Mouse (Mus musculus) neural tube, embryonic 12.5 days (tissue): ENCODE measurements around the gene Skil. TPM values are rescaled to one million over a fixed set of nuclear protein-coding genes. Genes with fewer than 3 reads are reported as not detected.

Source experiments
- ATAC-seq: fragments of 200-750 bp; cut with Nextera tagmentation; 2 replicates; pipeline ENCODE4 v1.8.0; 2017; ENCODE audit warnings: low read depth, mild to moderate bottlenecking, moderate TSS enrichment, moderate library complexity; ENCODE audit not compliant: low FRiP score
- H3K27ac ChIP-seq: fragments of 300-500 bp; sonication (generic); 2 replicates; pipeline ENCODE4 v1.5.1; 2016
- H3K27me3 ChIP-seq: fragments of 300-500 bp; sonication (generic); replicated peaks from 2 replicates; pipeline ENCODE4 v1.6.1; 2016; ENCODE audit warnings: mild to moderate bottlenecking
- H3K36me3 ChIP-seq: fragments of 300-500 bp; sonication (generic); 2 replicates; pipeline ENCODE4 v1.6.1; 2016; ENCODE audit warnings: mild to moderate bottlenecking
- H3K4me1 ChIP-seq: fragments of 300-500 bp; sonication (generic); 2 replicates; pipeline ENCODE4 v1.6.1; 2016
- H3K4me2 ChIP-seq: fragments of 300-500 bp; sonication (generic); replicated peaks from 2 replicates; pipeline ENCODE4 v1.6.1; 2016; ENCODE audit warnings: mild to moderate bottlenecking
- H3K4me3 ChIP-seq: fragments of 300-500 bp; sonication (generic); 2 replicates; pipeline ENCODE4 v1.5.1; 2016
- H3K9ac ChIP-seq: fragments of 300-500 bp; sonication (generic); 2 replicates; pipeline ENCODE4 v1.6.1; 2016; ENCODE audit warnings: mild to moderate bottlenecking
- H3K9me3 ChIP-seq: fragments of 300-500 bp; sonication (generic); 2 replicates; pipeline ENCODE4 v1.6.1; 2016; ENCODE audit warnings: mild to moderate bottlenecking
- WGBS: fragments of 180-500 bp; shearing (Covaris S2); methylation state at CpG from one replicate; pipeline ENCODE4 v1.1.7; 2016; 5-methylcytosine and 5-hydroxymethylcytosine counted together
- polyA plus RNA-seq: library from polyadenylated mRNA; unstranded; fragments of >200 nt; fragmentation: Nextera tagmentation; extraction: Ambion mirVana; gene quantifications from 2 replicates; pipeline ENCODE4 v1.2.1, GENCODE M21; 2016

The Skil gene
- 51.6 and 54.4 TPM in 2 replicates for polyA plus RNA-seq

DNA sequence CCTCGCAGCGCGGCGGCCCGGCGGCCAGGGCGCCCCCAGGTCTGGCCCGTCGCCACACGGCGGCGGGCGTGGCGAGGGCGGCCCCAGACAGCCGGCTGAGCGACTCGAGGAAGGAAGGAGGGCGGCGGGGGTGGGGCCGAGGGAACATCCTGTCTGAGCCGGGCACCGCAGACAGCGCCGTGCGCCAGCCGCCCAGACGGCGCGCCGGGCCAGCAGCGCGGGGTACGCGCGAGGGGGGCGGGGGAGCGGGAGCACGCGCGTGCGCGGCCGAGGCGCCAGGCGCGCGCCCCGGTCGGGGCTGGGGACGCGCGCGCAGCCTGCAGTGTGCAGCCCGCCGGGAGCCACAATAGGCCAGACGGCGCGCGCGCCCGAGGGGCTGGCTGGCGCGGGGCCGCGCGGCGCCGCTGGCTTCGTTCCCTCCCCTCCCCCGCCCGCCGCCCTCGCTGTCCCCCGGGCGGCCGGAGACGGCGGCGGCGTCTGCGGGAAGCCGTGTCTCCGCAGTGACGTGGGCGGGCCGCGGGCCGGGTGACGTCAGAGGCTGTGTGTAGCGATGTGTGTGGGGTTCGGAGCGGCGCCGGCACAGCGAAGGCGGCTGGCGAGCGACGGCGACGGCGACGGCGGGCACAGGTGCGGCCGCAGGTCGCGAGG lies at the start of gene Skil:
TSS of gene Skil (plus strand) at position 528 of the 648 bp plus-strand sequence.
- Histone ChIP-seq H3K36me3 (0 out of 2 replicates have a peak, but pooled peaks cover 3% of the 10 kb centered on the region), H3K9ac (peak within 1 kb of the TSS; percentile 98), H3K4me2 (peak within 1 kb of the TSS; percentile 71), H3K9me3 (no peaks in the 10 kb centered on the region), H3K27me3 (no peaks in the 10 kb centered on the region), H3K27ac (peak within 1 kb of the TSS; percentile 99), H3K4me3 (peak within 1 kb of the TSS; percentile 96), H3K4me1 (peaks cover 20% of the 10 kb centered on the region)
- peak; percentile 94 for ATAC-seq
- under 1% methylated on average over 89 of the region's 109 CpGs for WGBS

DNA sequence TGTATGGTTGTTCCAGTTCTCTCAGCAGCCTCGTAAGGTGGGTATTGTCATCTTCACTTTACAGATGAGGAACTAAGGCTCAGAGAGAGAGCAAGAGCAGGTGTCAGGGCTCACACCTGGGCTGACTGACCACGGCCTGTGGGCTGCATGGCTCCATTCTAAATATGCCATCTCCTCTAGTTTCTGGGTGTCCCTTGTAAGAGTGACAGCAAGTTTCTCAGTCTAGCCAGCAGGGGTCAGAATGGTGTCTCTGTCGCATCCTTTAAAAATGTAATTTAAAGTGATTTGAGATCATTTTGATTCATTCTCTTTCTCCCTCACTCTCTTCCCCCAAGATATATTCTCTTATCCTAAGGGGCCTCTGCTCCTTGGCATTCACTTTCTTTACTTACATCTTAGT lies 47.6 kb upstream of the Skil start:
- peaks cover 16% of the 10 kb centered on the region; the same call in 1 of the 2 replicates for H3K36me3 ChIP-seq
- H3K9ac ChIP-seq = no peak overlapping the region
- no peak for ATAC-seq
- WGBS = 77% methylated on average over 3 of the region's 3 CpGs
- H3K9me3 ChIP-seq = no peaks in the 10 kb centered on the region
- H3K4me2 ChIP-seq = no peak overlapping the region
- no peak overlapping the region for H3K27ac ChIP-seq
- H3K27me3 ChIP-seq = no peaks in the 10 kb centered on the region
- no peaks in the 10 kb centered on the region for H3K4me1 ChIP-seq
- H3K4me3 ChIP-seq = no peak overlapping the region

DNA sequence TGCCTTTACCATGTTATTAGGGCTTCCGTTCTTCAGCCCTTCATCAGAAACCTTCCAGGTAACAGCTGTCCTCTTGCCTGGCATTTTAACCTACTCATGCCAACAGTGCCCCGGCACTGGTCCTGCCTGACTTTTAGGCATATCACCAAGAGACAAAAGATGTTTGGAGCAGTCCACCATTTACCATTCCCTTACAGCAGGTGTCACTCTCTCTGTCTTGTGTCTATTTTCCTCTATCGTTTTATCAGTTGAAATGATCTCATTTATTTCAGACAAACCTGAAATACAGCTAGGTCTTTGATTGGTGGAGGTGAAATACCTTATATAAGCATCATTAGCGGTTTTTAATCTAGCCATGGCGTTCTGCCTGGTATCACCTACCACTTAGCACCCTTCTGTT lies 45.8 kb upstream of the Skil start:
- 93% methylated on average over 5 of the region's 5 CpGs for WGBS

DNA sequence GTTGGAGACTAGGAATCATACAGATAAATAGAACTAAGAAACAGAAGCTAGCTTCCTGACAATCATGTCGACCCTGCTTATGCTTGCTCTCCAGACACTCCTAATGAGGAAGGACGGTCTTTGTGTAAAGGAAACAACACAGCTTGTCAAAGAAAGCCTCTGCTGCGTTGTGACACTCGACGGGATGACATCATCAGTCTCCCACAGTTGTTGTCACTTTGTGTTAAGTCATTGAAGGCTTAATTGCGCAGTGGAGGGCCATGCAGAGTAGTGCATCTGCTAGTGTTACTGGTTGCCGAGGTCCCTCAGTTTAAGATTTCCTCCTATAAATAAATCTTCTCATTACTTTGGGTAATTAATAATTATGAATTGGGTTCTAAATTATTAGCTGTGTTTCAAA lies 44.5 kb upstream of the Skil start:
- no peaks in the 10 kb centered on the region for H3K4me1 ChIP-seq
- no peaks in the 10 kb centered on the region for H3K27me3 ChIP-seq
- H3K9me3 ChIP-seq = no peaks in the 10 kb centered on the region
- H3K4me3 ChIP-seq = no peak overlapping the region
- H3K4me2 ChIP-seq = no peak overlapping the region
- ATAC-seq = no peak
- peaks cover 8% of the 10 kb centered on the region; the same call in 1 of the 2 replicates for H3K36me3 ChIP-seq
- H3K9ac ChIP-seq = no peak overlapping the region
- H3K27ac ChIP-seq = no peak overlapping the region
- WGBS = 77% methylated on average over 7 of the region's 7 CpGs

More for the DNA sequence above, 45.8 kb upstream of the Skil start:
- Histone ChIP-seq H3K4me3 (no peak overlapping the region), H3K36me3 (peaks cover 8% of the 10 kb centered on the region; the same call in 1 of the 2 replicates), H3K4me1 (no peaks in the 10 kb centered on the region), H3K4me2 (no peak overlapping the region), H3K9me3 (no peaks in the 10 kb centered on the region), H3K9ac (no peak overlapping the region), H3K27ac (no peak overlapping the region), H3K27me3 (no peaks in the 10 kb centered on the region)
- ATAC-seq = no peak

DNA sequence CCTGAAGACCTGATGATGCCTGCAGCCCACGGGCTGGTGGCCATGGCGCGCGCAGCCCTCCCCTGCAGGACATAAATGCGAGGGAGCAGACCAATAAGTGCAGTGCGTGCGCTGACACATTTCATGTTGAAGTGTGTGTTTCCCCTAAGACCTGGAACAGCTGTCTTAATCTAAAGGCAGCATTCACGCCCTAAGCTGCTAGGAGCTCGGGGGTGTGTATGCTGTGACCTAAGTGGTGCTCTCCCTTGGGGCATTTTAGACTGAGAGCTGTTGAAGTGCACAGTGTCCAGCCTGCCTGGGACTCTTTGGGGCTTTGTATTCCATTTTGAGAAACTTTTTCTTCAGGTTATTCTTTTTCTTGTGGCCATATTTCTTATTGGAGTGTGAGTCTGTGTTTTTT lies 43.1 kb upstream of the Skil start:
- ATAC-seq = no peak
- 80% methylated on average over 9 of the region's 9 CpGs for WGBS
- Histone ChIP-seq H3K27ac (no peak overlapping the region), H3K36me3 (peaks cover 8% of the 10 kb centered on the region; the same call in 1 of the 2 replicates), H3K9me3 (no peaks in the 10 kb centered on the region), H3K4me2 (no peak overlapping the region), H3K9ac (no peak overlapping the region), H3K27me3 (no peaks in the 10 kb centered on the region), H3K4me1 (no peaks in the 10 kb centered on the region), H3K4me3 (no peak overlapping the region)

DNA sequence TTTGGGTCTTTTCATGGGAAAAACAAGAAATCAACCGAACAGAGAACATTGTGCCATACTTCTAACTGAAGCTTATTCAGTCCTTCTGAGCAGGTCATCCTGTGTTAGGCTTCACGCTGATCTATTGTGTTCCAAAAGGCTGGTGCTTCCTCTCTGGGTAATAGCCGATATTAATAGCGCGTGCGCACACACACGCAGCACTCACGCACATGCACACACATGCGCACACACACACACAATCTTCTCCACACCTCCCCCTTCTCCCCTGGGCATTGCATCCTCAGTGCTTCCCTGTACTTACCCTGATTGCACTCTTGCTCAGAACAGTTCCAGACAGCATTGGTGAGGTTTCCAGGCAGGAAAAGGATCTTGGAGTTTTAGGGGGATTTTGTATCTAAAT lies 41.7 kb upstream of the Skil start:
- ATAC-seq = no peak
- no peak overlapping the region for H3K4me3 ChIP-seq
- 88% methylated on average over 9 of the region's 9 CpGs for WGBS
- H3K9ac ChIP-seq = no peak overlapping the region
- H3K4me2 ChIP-seq = no peak overlapping the region
- H3K27me3 ChIP-seq = no peaks in the 10 kb centered on the region
- peaks cover 4% of the 10 kb centered on the region; the same call in 1 of the 2 replicates for H3K36me3 ChIP-seq
- H3K9me3 ChIP-seq = no peaks in the 10 kb centered on the region
- H3K27ac ChIP-seq = no peak overlapping the region
- no peaks in the 10 kb centered on the region for H3K4me1 ChIP-seq

DNA sequence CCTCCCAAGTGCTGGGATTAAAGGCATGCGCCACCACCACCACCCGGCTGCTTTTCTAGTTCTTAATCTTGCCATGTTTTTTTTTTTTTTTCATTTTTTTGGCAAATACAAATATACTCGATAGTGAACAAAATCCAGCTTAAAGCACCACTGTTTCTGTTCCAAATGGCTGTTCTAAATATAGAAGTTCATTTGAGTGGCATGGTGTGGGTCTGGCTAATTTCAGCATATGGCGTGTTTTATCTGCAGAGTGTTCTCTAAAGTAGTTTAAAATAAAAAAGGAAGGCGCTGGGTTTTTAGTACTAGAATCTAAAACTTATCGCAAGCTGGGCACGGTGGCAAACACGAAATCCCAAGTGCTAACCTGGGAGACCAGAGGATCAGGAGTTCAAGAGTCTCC lies 40.0 kb upstream of the Skil start:
- Histone ChIP-seq H3K4me1 (no peaks in the 10 kb centered on the region), H3K4me2 (no peak overlapping the region), H3K9me3 (no peaks in the 10 kb centered on the region), H3K27ac (no peak overlapping the region), H3K27me3 (no peaks in the 10 kb centered on the region), H3K9ac (no peak overlapping the region), H3K36me3 (no peaks in the 10 kb centered on the region; the same call in 1 of the 2 replicates), H3K4me3 (no peak overlapping the region)
- 99% methylated on average over 8 of the region's 8 CpGs for WGBS
- ATAC-seq = no peak

DNA sequence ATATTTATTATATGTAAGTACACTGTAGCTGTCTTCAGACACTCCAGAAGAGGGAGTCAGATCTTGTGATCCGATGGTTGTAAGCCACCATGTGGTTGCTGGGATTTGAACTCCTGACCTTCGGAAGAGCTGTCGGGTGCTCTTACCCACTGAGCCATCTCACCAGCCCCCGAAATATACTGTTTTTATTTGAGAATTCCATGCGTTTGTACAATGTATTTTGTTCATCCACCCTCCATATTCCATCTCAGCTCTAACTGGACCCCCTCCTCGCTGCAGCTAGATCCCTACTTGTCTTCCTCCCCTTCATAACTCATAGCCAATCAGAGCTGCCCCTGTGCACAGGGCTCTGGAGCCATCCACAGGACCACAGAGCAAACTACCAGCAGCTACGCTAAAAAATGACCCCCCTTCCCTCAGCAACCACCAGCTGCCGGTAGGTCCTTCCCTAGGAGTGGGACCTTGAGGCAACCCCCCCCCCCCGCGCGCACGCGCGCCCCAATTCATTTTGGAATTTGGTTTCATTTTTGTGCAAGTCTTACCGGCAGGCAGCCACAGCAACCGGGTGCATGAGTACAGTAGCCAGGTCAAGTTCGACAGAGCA lies 38.7 kb upstream of the Skil start:
- Histone ChIP-seq H3K27me3 (no peaks in the 10 kb centered on the region), H3K27ac (no peak overlapping the region), H3K9me3 (no peaks in the 10 kb centered on the region), H3K4me2 (peak overlapping the region; percentile 56), H3K36me3 (no peaks in the 10 kb centered on the region), H3K4me3 (peak overlapping the region; percentile 17), H3K4me1 (peaks cover 3% of the 10 kb centered on the region; the same call in 1 of the 2 replicates), H3K9ac (no peak overlapping the region)
- ATAC-seq = peak; percentile 22
- WGBS = 35% methylated on average over 17 of the region's 17 CpGs

DNA sequence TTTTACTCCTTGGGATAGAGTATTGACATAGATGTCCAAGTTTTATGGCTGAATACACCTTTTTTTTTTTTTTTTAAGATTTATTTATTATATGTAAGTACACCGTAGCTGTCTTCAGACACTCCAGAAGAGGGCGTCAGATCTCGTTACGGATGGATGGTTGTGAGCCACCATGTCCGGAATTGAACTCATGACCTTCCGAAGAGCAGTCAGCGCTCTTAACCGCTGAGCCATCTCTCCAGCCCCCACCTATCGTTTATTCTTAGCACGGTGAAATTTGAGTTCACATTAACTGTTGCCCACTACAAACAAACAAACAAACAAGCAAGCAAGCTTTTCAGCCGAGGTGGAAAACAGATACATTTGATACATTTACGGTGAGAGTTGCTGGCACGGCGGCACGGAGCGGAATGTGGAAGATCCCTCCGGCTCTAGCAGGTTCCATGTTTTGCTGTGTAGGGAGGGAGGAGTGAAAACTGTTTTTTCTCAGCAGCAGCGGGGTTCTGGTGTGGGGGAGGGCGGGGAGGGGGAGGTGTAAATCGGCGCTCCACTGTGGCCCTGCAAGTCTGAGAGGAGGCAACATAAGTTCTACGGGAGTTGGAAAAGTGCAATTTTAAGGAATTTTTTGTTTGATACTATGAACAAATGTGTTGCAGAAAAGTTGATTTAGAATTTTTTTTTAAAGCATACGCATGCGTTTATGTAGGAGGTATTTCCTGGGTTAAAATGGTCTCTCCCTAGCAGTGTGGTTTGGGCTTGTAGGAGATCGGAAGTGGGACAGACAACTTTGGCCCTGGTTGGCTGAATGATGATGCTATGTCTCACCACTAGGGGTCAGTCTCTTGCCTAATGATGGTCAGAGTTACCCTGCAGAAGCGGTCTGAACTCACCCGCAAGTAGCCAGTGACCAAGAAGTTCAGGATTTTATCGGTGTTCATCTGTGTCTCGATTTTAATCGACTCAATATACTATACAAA lies 37.9 kb upstream of the Skil start:
- peaks cover 5% of the 10 kb centered on the region; the same call in 1 of the 2 replicates for H3K4me1 ChIP-seq
- peak; percentile 81 for ATAC-seq
- no peaks in the 10 kb centered on the region for H3K9me3 ChIP-seq
- no peak overlapping the region for H3K27ac ChIP-seq
- H3K9ac ChIP-seq = 0 out of 2 replicates have a peak overlapping the region, but pooled peaks have one; percentile 21
- no peaks in the 10 kb centered on the region for H3K27me3 ChIP-seq
- H3K4me2 ChIP-seq = peak overlapping the region; percentile 56
- H3K36me3 ChIP-seq = no peaks in the 10 kb centered on the region
- peak overlapping the region; percentile 27 for H3K4me3 ChIP-seq
- WGBS = 6% methylated on average over 30 of the region's 30 CpGs

DNA sequence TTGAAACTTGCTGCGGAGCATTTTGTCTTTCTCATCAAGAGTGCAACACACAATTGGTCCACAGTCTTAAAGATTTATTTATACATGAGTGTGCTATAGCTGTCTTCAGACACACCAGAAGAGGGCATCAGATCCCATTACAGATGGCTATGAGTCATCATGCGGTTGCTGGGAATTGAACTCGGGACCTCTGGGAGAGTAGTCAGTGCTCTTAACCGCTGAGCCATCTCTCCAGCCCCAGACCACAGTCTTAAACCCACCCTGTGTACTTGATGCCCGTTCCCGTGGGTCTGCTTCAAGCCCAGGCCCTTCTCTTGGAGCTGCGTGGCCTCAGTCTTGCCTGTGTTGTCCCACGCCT lies 34.1 kb upstream of the Skil start:
- Histone ChIP-seq H3K4me3 (no peak overlapping the region), H3K4me1 (peaks cover 5% of the 10 kb centered on the region; the same call in 1 of the 2 replicates), H3K36me3 (no peaks in the 10 kb centered on the region), H3K27ac (no peak overlapping the region), H3K9me3 (no peaks in the 10 kb centered on the region), H3K27me3 (no peaks in the 10 kb centered on the region), H3K4me2 (no peak overlapping the region), H3K9ac (no peak overlapping the region)
- ATAC-seq = no peak
- 87% methylated on average over 8 of the region's 8 CpGs for WGBS

DNA sequence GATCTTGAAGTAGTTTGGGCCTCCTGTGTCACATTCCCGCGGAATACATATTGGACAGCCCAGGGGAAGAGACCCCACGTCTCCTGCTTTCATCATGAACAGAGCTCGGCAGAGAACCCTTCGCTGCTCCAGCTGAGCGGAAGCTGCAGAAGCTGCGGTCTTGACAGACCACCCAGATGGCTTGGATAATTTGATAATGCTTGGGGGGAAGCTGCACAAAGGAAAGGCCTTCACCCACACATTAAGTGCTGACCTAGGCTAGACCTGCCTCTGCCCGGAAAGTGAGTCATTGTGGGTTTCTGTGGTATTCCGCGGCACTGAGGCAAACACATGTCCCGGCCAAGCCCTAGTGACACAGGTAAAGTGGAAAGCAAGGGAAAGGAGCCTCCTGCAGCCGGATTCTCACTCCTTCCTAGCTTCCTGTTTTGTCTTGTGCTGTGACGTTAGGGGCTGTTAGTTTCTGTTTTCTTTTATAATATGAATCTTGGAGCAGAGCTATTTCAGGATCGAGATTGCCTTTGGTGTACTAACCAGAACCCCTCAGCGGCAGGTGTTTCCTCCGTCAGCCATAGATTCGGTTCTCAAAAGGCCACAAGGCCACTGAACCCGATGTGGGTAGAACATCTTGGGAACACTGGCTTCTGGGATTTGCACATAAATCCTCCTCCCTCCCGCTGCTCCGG lies 33.6 kb upstream of the Skil start:
- H3K27ac ChIP-seq = no peak overlapping the region
- WGBS = 71% methylated on average over 20 of the region's 20 CpGs

More for the DNA sequence above, 33.6 kb upstream of the Skil start:
- no peak overlapping the region for H3K4me2 ChIP-seq
- H3K4me3 ChIP-seq = no peak overlapping the region
- H3K9ac ChIP-seq = no peak overlapping the region
- H3K36me3 ChIP-seq = no peaks in the 10 kb centered on the region
- ATAC-seq = no peak
- no peaks in the 10 kb centered on the region for H3K27me3 ChIP-seq
- H3K4me1 ChIP-seq = peaks cover 5% of the 10 kb centered on the region; the same call in 1 of the 2 replicates
- H3K9me3 ChIP-seq = no peaks in the 10 kb centered on the region
